Mouse (Mus musculus) layer of hippocampus, adult 9-11 months (tissue): ENCODE measurements around the gene Clk3.
"Not testable (repeated sequence)": the region's sequence is repeated elsewhere in the genome, so short reads cannot be mapped to it uniquely, and the experiment has no call there.

Experiments
- DNase-seq: peaks from one replicate; pipeline ENCODE4 v3.0.0; 2022

The Clk3 gene

GRCm38 (mm10) chr9:57722371-57722770 is 43.3 kb downstream of the Clk3 start:
- no peak for DNase-seq

- DNase-seq = no peak
Observed at GRCm38 (mm10) chr9:57720736-57721135, 44.9 kb downstream of the Clk3 start.

GRCm38 (mm10) chr9:57718408-57718807 is 47.3 kb downstream of the Clk3 start:
- DNase-seq = no peak

GRCm38 (mm10) chr9:57712194-57712593 is 53.5 kb downstream of the Clk3 start:
- no peak for DNase-seq

- DNase-seq = not testable (repeated sequence)
Observed at GRCm38 (mm10) chr9:57710214-57710613, 55.4 kb downstream of the Clk3 start.

- peak; percentile 56 for DNase-seq
Observed at GRCm38 (mm10) chr9:57708720-57709274, 56.9 kb downstream of the Clk3 start.

- peak; percentile 81 for DNase-seq
Observed at GRCm38 (mm10) chr9:57708068-57708719, 57.5 kb downstream of the Clk3 start, which contains the start of gene Edc3. Gene Edc3 (plus strand): TSS chr9:57708540.

GRCm38 (mm10) chr9:57706496-57706895 is 59.2 kb downstream of the Clk3 start:
- no peak for DNase-seq
